ENCODE assay signal across 8 mouse cellular contexts in genomic region chr13:23500424-23501200, GRCm38 (mm10). TPM values are rescaled to one million over a fixed set of nuclear protein-coding genes. Genes with fewer than 3 reads are reported as not detected.
DNase-seq lines count a peak whose midpoint lies in the region; ATAC-seq and TF ChIP-seq lines count a peak whose summit lies in the region.

No protein-coding gene starts in this region.

- H3K36me3 ChIP-seq in embryonic facial prominence, embryonic 13.5 days, result no peaks in the 10 kb centered on the region

- H3K27ac ChIP-seq in embryonic facial prominence, embryonic 13.5 days, result no peak overlapping the region
- no peak overlapping the region for H3K27ac ChIP-seq in left cerebral cortex, adult 2 months

- peak; percentile 40 to 89 for DNase-seq in adrenal gland, adult (ENCODE audit: inconsistent age in 2 of 2, low spot score in 1 of 2)
- DNase-seq in adrenal gland, adult 8-10 months, result no peak
- peak; percentile 77 for DNase-seq in Muller cell, postnatal 12 days (ENCODE audit: inconsistent ontology term)
- DNase-seq in heart, postnatal 4 days, result peak; percentile 52
- peak; percentile 79 to 85 for DNase-seq in left cerebral cortex, adult 2 months (ENCODE audit: extremely low spot score in 1 of 2, low spot score in 2 of 2)
- peak; percentile 89 for DNase-seq in mesoderm, embryonic 11.5 days (ENCODE audit: low read depth, low spot score)
- peak; percentile 79 to 86 for DNase-seq in spleen, postnatal 4 days (ENCODE audit: low spot score in 2 of 2)

- WGBS in embryonic facial prominence, embryonic 13.5 days, result 2% methylated on average over 17 of the region's 17 CpGs

- intact Hi-C loops in left cerebral cortex, adult 2 months (cut with DNase I), result loop anchor here (2.0 to 5.0 kb wide), 2 partner anchors 16 to 48 kb away; no protein-coding TSS in a partner anchor

- H3K9ac ChIP-seq in embryonic facial prominence, embryonic 13.5 days, result no peak overlapping the region

- H3K9me3 ChIP-seq in embryonic facial prominence, embryonic 13.5 days, result no peaks in the 10 kb centered on the region

- ATAC-seq in embryonic facial prominence, embryonic 13.5 days (ENCODE audit: insufficient number of reproducible peaks, insufficient read depth, low FRiP score, low TSS enrichment, low read depth), result 0 out of 2 replicates have a peak, but pooled peaks have one; percentile 46

- TF ChIP-seq CTCF in left cerebral cortex, adult 2 months (IDR thresholded peaks at IDR 0.05), result no peak

- H3K4me2 ChIP-seq in embryonic facial prominence, embryonic 13.5 days, result peak overlapping the region; percentile 42

- H3K4me3 ChIP-seq in embryonic facial prominence, embryonic 13.5 days, result no peak overlapping the region
- H3K4me3 ChIP-seq in left cerebral cortex, adult 2 months, result no peak overlapping the region

- H3K27me3 ChIP-seq in embryonic facial prominence, embryonic 13.5 days, result no peaks in the 10 kb centered on the region

- peaks cover 25% of the 10 kb centered on the region for H3K4me1 ChIP-seq in embryonic facial prominence, embryonic 13.5 days

RNA-seq across cellular contexts. Expression of gene Btn2a2, which starts 12.0 kb away (rescaled TPM):
- total RNA-seq in adrenal gland, adult 8-10 months (2022), result not detected
- polyA plus RNA-seq in embryonic facial prominence, embryonic 13.5 days (2015; fragmentation: Nextera tagmentation; extraction: Ambion mirVana), result 1.5 and 1.7 TPM in 2 replicates
- not detected for total RNA-seq in heart, postnatal 4 days (2021)
- total RNA-seq in left cerebral cortex, adult 2 months (2021), result 1 to 10 TPM in 1 of 2 experiments, under 1 TPM in 1; 0.65 to 1.4 TPM

RNA-seq across cellular contexts. Expression of gene Hist1h4h, which starts 30.2 kb away (rescaled TPM):
- total RNA-seq in adrenal gland, adult 8-10 months (2022), result 100 to 1,000 TPM; 381 to 523 (median 406) TPM
- 7.3 and 7.9 TPM in 2 replicates for polyA plus RNA-seq in embryonic facial prominence, embryonic 13.5 days (2015; fragmentation: Nextera tagmentation; extraction: Ambion mirVana)
- 1,000 to 10,000 TPM; 1,227 to 1,327 TPM for total RNA-seq in heart, postnatal 4 days (2021)
- total RNA-seq in left cerebral cortex, adult 2 months (2021), result 100 to 1,000 TPM; 289 to 340 TPM

RNA-seq across cellular contexts. Expression of gene Hist1h2af, which starts 33.1 kb away (rescaled TPM):
- 10 to 100 TPM in 3 of 4 experiments, 1 to 10 TPM in 1; 8.2 to 20.8 (median 16.2) TPM for total RNA-seq in adrenal gland, adult 8-10 months (2022)
- 6.6 and 13.4 TPM in 2 replicates for polyA plus RNA-seq in embryonic facial prominence, embryonic 13.5 days (2015; fragmentation: Nextera tagmentation; extraction: Ambion mirVana)
- total RNA-seq in heart, postnatal 4 days (2021), result 100 to 1,000 TPM; 480 to 499 TPM
- total RNA-seq in left cerebral cortex, adult 2 months (2021), result 1 to 10 TPM; 2.4 to 4.4 TPM

RNA-seq across cellular contexts. Expression of gene Hist1h3g, which starts 34.6 kb away (rescaled TPM):
- total RNA-seq in adrenal gland, adult 8-10 months (2022), result 1 to 10 TPM; 3.2 to 5.6 (median 4.7) TPM
- 5.3 and 6.7 TPM in 2 replicates for polyA plus RNA-seq in embryonic facial prominence, embryonic 13.5 days (2015; fragmentation: Nextera tagmentation; extraction: Ambion mirVana)
- total RNA-seq in heart, postnatal 4 days (2021), result 100 to 1,000 TPM; 165 to 172 TPM
- total RNA-seq in left cerebral cortex, adult 2 months (2021), result 1 to 10 TPM; 2.6 to 5.1 TPM

RNA-seq across cellular contexts. Expression of gene Btn1a1, which starts 34.9 kb away (rescaled TPM):
- total RNA-seq in adrenal gland, adult 8-10 months (2022), result not detected
- polyA plus RNA-seq in embryonic facial prominence, embryonic 13.5 days (2015; fragmentation: Nextera tagmentation; extraction: Ambion mirVana), result not detected in 2 replicates
- under 1 TPM; 0.11 to 0.24 TPM for total RNA-seq in heart, postnatal 4 days (2021)
- not detected for total RNA-seq in left cerebral cortex, adult 2 months (2021)

Comparison
In these comparisons a context has a peak if more than half of its experiments do, and no peak if none do; other contexts are left out.
1. RNA of gene Hist1h2af, which starts 33.1 kb away (total RNA-seq): 480 to 499 TPM in heart, postnatal 4 days; 8.2 to 20.8 TPM in adrenal gland, adult 8-10 months and 2.4 to 4.4 TPM in left cerebral cortex, adult 2 months; every median in the first group is over 10 times any median in the second.